Mouse (Mus musculus): ENCODE measurements around the gene Gm26657. TPM values are rescaled to one million over a fixed set of nuclear protein-coding genes. Genes with fewer than 3 reads are reported as not detected.

Gm26657 gene
- polyA plus RNA-seq, 1 experiment: 0.02 TPM

- no peak overlapping the region for H3ac ChIP-seq (ENCODE audit: control insufficient read depth, insufficient read length, low read depth)
- H3K27me3 ChIP-seq (ENCODE audit: control insufficient read depth, insufficient read depth, insufficient read length): no peaks in the 10 kb centered on the region
- peaks cover 66% of the 10 kb centered on the region for H3K36me3 ChIP-seq (ENCODE audit: control insufficient read depth, insufficient read depth)
- no peak overlapping the region for H3K4me3 ChIP-seq (ENCODE audit: insufficient read depth, poor library complexity, severe bottlenecking)
- no peaks in the 10 kb centered on the region for H3K79me3 ChIP-seq (ENCODE audit: low read depth)
- no peak for TF ChIP-seq USF1 (IDR thresholded peaks at IDR 0.05; ENCODE audit: low read depth)
- no peak for TF ChIP-seq MYOD1 (IDR thresholded peaks at IDR 0.05; ENCODE audit: control insufficient read depth, insufficient read length, low read depth)
- no peak for TF ChIP-seq FOSL1 (IDR thresholded peaks at IDR 0.05; ENCODE audit: insufficient read depth, low read length, poor library complexity, severe bottlenecking)
- TF ChIP-seq CEBPB (IDR thresholded peaks at IDR 0.05; ENCODE audit: low read depth): no peak
- no peak for TF ChIP-seq CTCF (IDR thresholded peaks at IDR 0.05; ENCODE audit: control insufficient read depth, insufficient read depth, insufficient read length)
- TF ChIP-seq MAX (IDR thresholded peaks at IDR 0.05): no peak
- TF ChIP-seq MYOG (IDR thresholded peaks at IDR 0.05; ENCODE audit: control insufficient read depth, extremely low read depth, insufficient read length): no peak
- no peaks in the 10 kb centered on the region for H3K79me2 ChIP-seq (ENCODE audit: control insufficient read depth, insufficient read depth)
Measured at GRCm38 (mm10) chr4:56756966-56757600, 17.2 kb downstream of the Gm26657 start.

GRCm38 (mm10) chr4:56757693-56758092, 17.8 kb downstream of the Gm26657 start:
- H3K36me3 ChIP-seq (ENCODE audit: control insufficient read depth, insufficient read depth): peaks cover 65% of the 10 kb centered on the region
- H3K27me3 ChIP-seq (ENCODE audit: control insufficient read depth, insufficient read depth, insufficient read length): no peaks in the 10 kb centered on the region
- no peaks in the 10 kb centered on the region for H3K79me2 ChIP-seq (ENCODE audit: control insufficient read depth, insufficient read depth)
- H3K79me3 ChIP-seq (ENCODE audit: low read depth): no peaks in the 10 kb centered on the region
- H3K4me3 ChIP-seq (ENCODE audit: insufficient read depth, poor library complexity, severe bottlenecking): no peak overlapping the region
- no peak for TF ChIP-seq MAX (IDR thresholded peaks at IDR 0.05)
- no peak for TF ChIP-seq MYOD1 (IDR thresholded peaks at IDR 0.05; ENCODE audit: control insufficient read depth, insufficient read length, low read depth)
- TF ChIP-seq USF1 (IDR thresholded peaks at IDR 0.05; ENCODE audit: low read depth): no peak
- no peak for TF ChIP-seq CEBPB (IDR thresholded peaks at IDR 0.05; ENCODE audit: low read depth)
- no peak for TF ChIP-seq CTCF (IDR thresholded peaks at IDR 0.05; ENCODE audit: control insufficient read depth, insufficient read depth, insufficient read length)
- no peak for TF ChIP-seq FOSL1 (IDR thresholded peaks at IDR 0.05; ENCODE audit: insufficient read depth, low read length, poor library complexity, severe bottlenecking)
- no peak for TF ChIP-seq MYOG (IDR thresholded peaks at IDR 0.05; ENCODE audit: control insufficient read depth, extremely low read depth, insufficient read length)
- no peak overlapping the region for H3ac ChIP-seq (ENCODE audit: control insufficient read depth, insufficient read length, low read depth)

DNA sequence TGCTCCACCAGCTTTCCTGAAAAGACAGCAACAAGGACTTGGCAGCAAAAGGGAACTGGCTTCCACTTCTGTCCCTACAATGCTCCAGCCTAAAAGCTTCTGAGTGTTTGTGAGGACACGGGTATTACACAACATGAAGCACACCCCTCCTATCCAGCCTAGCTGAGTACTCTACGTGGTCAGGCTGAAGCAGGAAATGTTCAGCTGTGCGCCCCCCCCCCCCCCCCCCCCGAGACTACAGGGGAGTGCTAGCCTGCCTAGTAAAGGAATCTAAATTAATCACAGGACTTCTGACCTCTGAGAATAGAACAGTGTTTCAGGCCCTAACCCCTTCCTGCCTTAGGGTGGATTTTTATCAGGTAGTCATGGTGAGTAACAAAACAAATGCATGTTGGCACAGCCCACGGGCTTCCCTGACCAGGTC, 28.0 kb downstream of the Gm26657 start:
- no peaks in the 10 kb centered on the region for H3K27me3 ChIP-seq (ENCODE audit: control insufficient read depth, insufficient read depth, insufficient read length)
- H3K79me2 ChIP-seq (ENCODE audit: control insufficient read depth, insufficient read depth): no peaks in the 10 kb centered on the region
- no peak overlapping the region for H3ac ChIP-seq (ENCODE audit: control insufficient read depth, insufficient read length, low read depth)
- peaks cover 82% of the 10 kb centered on the region for H3K36me3 ChIP-seq (ENCODE audit: control insufficient read depth, insufficient read depth)
- H3K79me3 ChIP-seq (ENCODE audit: low read depth): no peaks in the 10 kb centered on the region
- H3K4me3 ChIP-seq (ENCODE audit: insufficient read depth, poor library complexity, severe bottlenecking): no peak overlapping the region
- TF ChIP-seq FOSL1 (IDR thresholded peaks at IDR 0.05; ENCODE audit: insufficient read depth, low read length, poor library complexity, severe bottlenecking) (no peak), MYOD1 (IDR thresholded peaks at IDR 0.05; ENCODE audit: control insufficient read depth, insufficient read length, low read depth) (no peak), USF1 (IDR thresholded peaks at IDR 0.05; ENCODE audit: low read depth) (no peak), CEBPB (IDR thresholded peaks at IDR 0.05; ENCODE audit: low read depth) (no peak), MYOG (IDR thresholded peaks at IDR 0.05; ENCODE audit: control insufficient read depth, extremely low read depth, insufficient read length) (no peak), MAX (IDR thresholded peaks at IDR 0.05) (no peak), CTCF (IDR thresholded peaks at IDR 0.05; ENCODE audit: control insufficient read depth, insufficient read depth, insufficient read length) (no peak)

DNA sequence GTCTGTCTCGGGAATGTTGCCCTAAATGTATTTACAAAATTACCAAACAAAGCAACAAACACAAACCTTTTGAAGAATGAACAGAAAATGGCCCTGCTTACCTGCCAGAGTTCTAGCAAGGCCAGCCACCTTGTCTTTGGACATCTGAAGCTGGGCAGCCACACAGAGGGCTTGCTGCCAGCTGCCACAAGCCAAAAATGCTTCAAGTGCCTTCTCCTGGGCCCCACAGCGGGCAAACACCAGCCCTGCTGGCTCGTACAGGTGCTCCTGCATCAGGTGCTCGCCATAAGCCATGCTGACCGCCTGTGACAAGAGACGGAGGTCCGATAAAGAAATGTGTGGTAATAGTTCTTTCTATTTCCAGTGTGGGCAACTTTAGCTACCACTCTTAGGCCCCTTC, 29.0 kb downstream of the Gm26657 start:
- Histone ChIP-seq H3ac (ENCODE audit: control insufficient read depth, insufficient read length, low read depth) (no peak overlapping the region), H3K79me2 (ENCODE audit: control insufficient read depth, insufficient read depth) (no peaks in the 10 kb centered on the region), H3K4me3 (ENCODE audit: insufficient read depth, poor library complexity, severe bottlenecking) (no peak overlapping the region), H3K27me3 (ENCODE audit: control insufficient read depth, insufficient read depth, insufficient read length) (no peaks in the 10 kb centered on the region), H3K36me3 (ENCODE audit: control insufficient read depth, insufficient read depth) (peaks cover 84% of the 10 kb centered on the region), H3K79me3 (ENCODE audit: low read depth) (no peaks in the 10 kb centered on the region)
- TF ChIP-seq MYOD1 (IDR thresholded peaks at IDR 0.05; ENCODE audit: control insufficient read depth, insufficient read length, low read depth) (no peak), CEBPB (IDR thresholded peaks at IDR 0.05; ENCODE audit: low read depth) (no peak), MAX (IDR thresholded peaks at IDR 0.05) (no peak), CTCF (IDR thresholded peaks at IDR 0.05; ENCODE audit: control insufficient read depth, insufficient read depth, insufficient read length) (no peak), FOSL1 (IDR thresholded peaks at IDR 0.05; ENCODE audit: insufficient read depth, low read length, poor library complexity, severe bottlenecking) (no peak), USF1 (IDR thresholded peaks at IDR 0.05; ENCODE audit: low read depth) (no peak), MYOG (IDR thresholded peaks at IDR 0.05; ENCODE audit: control insufficient read depth, extremely low read depth, insufficient read length) (no peak)

DNA sequence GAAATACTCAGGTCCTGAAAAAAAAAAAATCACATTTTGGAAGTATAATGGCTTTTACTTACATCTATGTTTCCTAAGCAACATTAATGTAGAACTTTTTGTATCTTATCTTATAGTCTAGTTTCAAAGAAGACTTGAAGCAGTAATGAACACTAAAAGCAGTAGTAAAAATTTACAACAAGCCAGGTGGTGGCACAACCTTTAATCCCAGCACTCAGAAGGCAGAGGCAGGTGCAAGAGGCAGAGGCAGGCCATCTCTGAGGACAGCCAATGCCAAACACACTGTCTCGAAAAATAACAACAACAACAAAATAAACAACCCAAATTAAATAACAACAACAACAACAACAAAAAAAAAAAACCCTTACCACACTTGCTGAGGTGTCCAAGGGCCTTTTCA, 31.2 kb downstream of the Gm26657 start:
- H3K27me3 ChIP-seq (ENCODE audit: control insufficient read depth, insufficient read depth, insufficient read length): no peaks in the 10 kb centered on the region
- H3K79me3 ChIP-seq (ENCODE audit: low read depth): no peaks in the 10 kb centered on the region
- H3K4me3 ChIP-seq (ENCODE audit: insufficient read depth, poor library complexity, severe bottlenecking): no peak overlapping the region
- TF ChIP-seq MYOG (IDR thresholded peaks at IDR 0.05; ENCODE audit: control insufficient read depth, extremely low read depth, insufficient read length) (no peak), MYOD1 (IDR thresholded peaks at IDR 0.05; ENCODE audit: control insufficient read depth, insufficient read length, low read depth) (no peak), CTCF (IDR thresholded peaks at IDR 0.05; ENCODE audit: control insufficient read depth, insufficient read depth, insufficient read length) (no peak), FOSL1 (IDR thresholded peaks at IDR 0.05; ENCODE audit: insufficient read depth, low read length, poor library complexity, severe bottlenecking) (no peak), CEBPB (IDR thresholded peaks at IDR 0.05; ENCODE audit: low read depth) (no peak), MAX (IDR thresholded peaks at IDR 0.05) (no peak), USF1 (IDR thresholded peaks at IDR 0.05; ENCODE audit: low read depth) (no peak)
- H3ac ChIP-seq (ENCODE audit: control insufficient read depth, insufficient read length, low read depth): no peak overlapping the region
- peaks cover 94% of the 10 kb centered on the region for H3K36me3 ChIP-seq (ENCODE audit: control insufficient read depth, insufficient read depth)
- H3K79me2 ChIP-seq (ENCODE audit: control insufficient read depth, insufficient read depth): no peaks in the 10 kb centered on the region

Other genes with a start within 250 kb of the Gm26657 start
- not detected for gene Actl7b, start 1.4 kb downstream of the Gm26657 start, polyA plus RNA-seq (2012; fragmentation: generic; extraction: Trizol)
- gene Actl7a, start 3.3 kb downstream of the Gm26657 start, polyA plus RNA-seq (2012; fragmentation: generic; extraction: Trizol): 0.02 TPM
- 27.2 TPM for gene Elp1, start 62.3 kb downstream of the Gm26657 start, polyA plus RNA-seq (2012; fragmentation: generic; extraction: Trizol)
- gene Fam206a, start 62.3 kb downstream of the Gm26657 start, polyA plus RNA-seq (2012; fragmentation: generic; extraction: Trizol): 13.0 TPM
- 15.5 TPM for gene Ctnnal1, start 125.1 kb downstream of the Gm26657 start, polyA plus RNA-seq (2012; fragmentation: generic; extraction: Trizol)
- gene Tmem245, start 207.4 kb downstream of the Gm26657 start, polyA plus RNA-seq (2012; fragmentation: generic; extraction: Trizol): 5.7 TPM

Measured in C2C12 (cell line).